Mouse (Mus musculus): ENCODE results near the gene Lmna.

Gene Lmna

GRCm38 (mm10) chr3:88502641-88503504 lies 6.9 kb downstream of the Lmna start:
- in situ Hi-C loops (cut with MboI, MseI) = no loop called here

GRCm38 (mm10) chr3:88502031-88502571 lies 7.7 kb downstream of the Lmna start:
- in situ Hi-C loops (cut with MboI, MseI) = no loop called here

GRCm38 (mm10) chr3:88501366-88502030 lies 8.3 kb downstream of the Lmna start:
- in situ Hi-C loops (cut with MboI, MseI) = no loop called here

- in situ Hi-C loops (cut with MboI, MseI) = no loop called here
Measured at GRCm38 (mm10) chr3:88500655-88501365, 8.9 kb downstream of the Lmna start.

- in situ Hi-C loops (cut with MboI, MseI) = no loop called here
Measured at GRCm38 (mm10) chr3:88500087-88500486, 9.7 kb downstream of the Lmna start.

- in situ Hi-C loops (cut with MboI, MseI) = no loop called here
Measured at GRCm38 (mm10) chr3:88499580-88499979, 10.2 kb downstream of the Lmna start.

GRCm38 (mm10) chr3:88495741-88496415 lies 13.9 kb downstream of the Lmna start:
- in situ Hi-C loops (cut with MboI, MseI) = no loop called here

- in situ Hi-C loops (cut with MboI, MseI) = no loop called here
Measured at GRCm38 (mm10) chr3:88494836-88495628, 14.7 kb downstream of the Lmna start.

- in situ Hi-C loops (cut with MboI, MseI) = no loop called here
Measured at GRCm38 (mm10) chr3:88493706-88494582, 15.8 kb downstream of the Lmna start.

- in situ Hi-C loops (cut with MboI, MseI) = loop anchor here (5.0 kb wide), 1 partner anchor 35 kb away; no protein-coding TSS in a partner anchor
Measured at GRCm38 (mm10) chr3:88487396-88487795, 22.4 kb downstream of the Lmna start.

GRCm38 (mm10) chr3:88486887-88487286 lies 22.9 kb downstream of the Lmna start:
- in situ Hi-C loops (cut with MboI, MseI) = loop anchor here (5.0 kb wide), 1 partner anchor 35 kb away; no protein-coding TSS in a partner anchor

- in situ Hi-C loops (cut with MboI, MseI) = loop anchor here (5.0 kb wide), 1 partner anchor 36 kb away; no protein-coding TSS in a partner anchor
Measured at GRCm38 (mm10) chr3:88486043-88486442, 23.7 kb downstream of the Lmna start.

GRCm38 (mm10) chr3:88484597-88485316 lies 25.0 kb downstream of the Lmna start:
- in situ Hi-C loops (cut with MboI, MseI) = loop anchor here (5.0 kb wide), 1 partner anchor 38 kb away; no protein-coding TSS in a partner anchor

GRCm38 (mm10) chr3:88483621-88484020 lies 26.1 kb downstream of the Lmna start:
- in situ Hi-C loops (cut with MboI, MseI) = no loop called here

GRCm38 (mm10) chr3:88483141-88483540 lies 26.6 kb downstream of the Lmna start:
- in situ Hi-C loops (cut with MboI, MseI) = no loop called here

GRCm38 (mm10) chr3:88482336-88482735 lies 27.4 kb downstream of the Lmna start:
- in situ Hi-C loops (cut with MboI, MseI) = no loop called here

GRCm38 (mm10) chr3:88481372-88482040 lies 28.2 kb downstream of the Lmna start:
- in situ Hi-C loops (cut with MboI, MseI) = no loop called here

- in situ Hi-C loops (cut with MboI, MseI) = no loop called here
Measured at GRCm38 (mm10) chr3:88480679-88481078, 29.1 kb downstream of the Lmna start.

Measured in T-helper 17 cell (primary cell).